In genomic region chr2:165820504-165821095, GRCm38 (mm10) we compare ENCODE assay signal across 12 mouse cellular contexts.
DNase-seq lines count a peak whose midpoint lies in the region; ATAC-seq lines count a peak whose summit lies in the region.
"Had no signal": no experiment of that assay in that cellular context is flagged by ENCODE, and none has a peak within 500 bp of the region (broad histone marks: within the 10 kb centered on the region; RNA-seq: fewer than 3 reads in every experiment).

No protein-coding gene starts in this region.

- no peak overlapping the region; the same call in 1 of the 2 replicates for H3K9ac ChIP-seq in heart, embryonic 14.5 days (ENCODE audit: low read length)
- H3K9ac ChIP-seq in midbrain, embryonic 14.5 days (replicated peaks; ENCODE audit: low read length), result no peak overlapping the region
- H3K9ac ChIP-seq in midbrain, embryonic 15.5 days, result no peak overlapping the region
- no peak overlapping the region for H3K9ac ChIP-seq in hindbrain, embryonic 16.5 days (ENCODE audit: low read depth, low read length)

- no peaks in the 10 kb centered on the region for H3K27me3 ChIP-seq in heart, embryonic 14.5 days (ENCODE audit: control insufficient read depth, insufficient read depth, low read length)
- H3K27me3 ChIP-seq in midbrain, embryonic 14.5 days (ENCODE audit: control insufficient read depth, insufficient read depth, low read length), result no peaks in the 10 kb centered on the region
- no peaks in the 10 kb centered on the region for H3K27me3 ChIP-seq in midbrain, embryonic 15.5 days (replicated peaks)
- no peaks in the 10 kb centered on the region for H3K27me3 ChIP-seq in hindbrain, embryonic 16.5 days (replicated peaks; ENCODE audit: control insufficient read depth, insufficient read depth, low read length)
- H3K27me3 ChIP-seq: CH12.LX had no signal

- H3K4me1 ChIP-seq in heart, embryonic 14.5 days (ENCODE audit: control insufficient read depth in 2 of 2, insufficient read depth in 2 of 2, low read length in 2 of 2), result peaks cover 31 to 40% of the 10 kb centered on the region in 2 experiments
- no peaks in the 10 kb centered on the region for H3K4me1 ChIP-seq in midbrain, embryonic 14.5 days (ENCODE audit: control insufficient read depth, insufficient read depth, low read length)
- H3K4me1 ChIP-seq in midbrain, embryonic 15.5 days, result peaks cover 11% of the 10 kb centered on the region
- H3K4me1 ChIP-seq in hindbrain, embryonic 16.5 days (ENCODE audit: control insufficient read depth, insufficient read depth, low read depth, low read length), result peaks cover 3% of the 10 kb centered on the region

- no peak for ATAC-seq in heart, embryonic 14.5 days (ENCODE audit: insufficient number of reproducible peaks, insufficient read depth, low FRiP score, low read depth)
- ATAC-seq in midbrain, embryonic 14.5 days (ENCODE audit: low FRiP score, low TSS enrichment), result no peak
- no peak for ATAC-seq in midbrain, embryonic 15.5 days (replicated peaks)
- ATAC-seq in hindbrain, embryonic 16.5 days, result no peak
- ATAC-seq: activated CD4-positive, CD25-positive, alpha-beta regulatory T cell, adult 4 months had no signal

- H3K4me3 ChIP-seq in heart, embryonic 14.5 days (ENCODE audit: control insufficient read depth in 1 of 2, insufficient read depth in 1 of 2, low read depth in 1 of 2, low read length in 2 of 2), result no peak overlapping the region
- H3K4me3 ChIP-seq in midbrain, embryonic 14.5 days (replicated peaks; ENCODE audit: low read depth, low read length), result no peak overlapping the region
- no peak overlapping the region for H3K4me3 ChIP-seq in midbrain, embryonic 15.5 days
- H3K4me3 ChIP-seq in hindbrain, embryonic 16.5 days (ENCODE audit: low read length), result no peak overlapping the region

- no peak for DNase-seq in heart, postnatal 4 days
- DNase-seq in midbrain, embryonic 14.5 days, result no peak
- DNase-seq in right cerebral cortex, adult 2 months (ENCODE audit: low spot score in 2 of 2), result no peak
- no peak for DNase-seq in cerebellum, postnatal 36 days
- DNase-seq: cerebellum, adult 9-10 months; kidney, postnatal 14 days; thymus, postnatal 36 days had no signal

- H3K9me3 ChIP-seq in heart, embryonic 14.5 days (ENCODE audit: control insufficient read depth, low read length), result no peaks in the 10 kb centered on the region
- no peaks in the 10 kb centered on the region for H3K9me3 ChIP-seq in midbrain, embryonic 14.5 days (ENCODE audit: control insufficient read depth, low read length)
- no peaks in the 10 kb centered on the region for H3K9me3 ChIP-seq in midbrain, embryonic 15.5 days
- H3K9me3 ChIP-seq in hindbrain, embryonic 16.5 days (ENCODE audit: control insufficient read depth, low read length), result no peaks in the 10 kb centered on the region

- H3K4me2 ChIP-seq in heart, embryonic 14.5 days (ENCODE audit: low read length), result no peak overlapping the region
- H3K4me2 ChIP-seq in midbrain, embryonic 14.5 days (ENCODE audit: low read length), result no peak overlapping the region
- no peak overlapping the region for H3K4me2 ChIP-seq in midbrain, embryonic 15.5 days
- H3K4me2 ChIP-seq in hindbrain, embryonic 16.5 days (ENCODE audit: low read length), result no peak overlapping the region

- 63% methylated on average over 15 of the region's 15 CpGs for WGBS in heart, embryonic 14.5 days
- 75% methylated on average over 15 of the region's 15 CpGs for WGBS in midbrain, embryonic 14.5 days
- WGBS in midbrain, embryonic 15.5 days, result 73% methylated on average over 15 of the region's 15 CpGs
- WGBS in hindbrain, embryonic 16.5 days, result 70% methylated on average over 15 of the region's 15 CpGs

- peak overlapping the region; percentile 44 to 61 for H3K27ac ChIP-seq in heart, embryonic 14.5 days (replicated peaks in 1 of 2; ENCODE audit: control insufficient read depth in 1 of 2, insufficient read depth in 1 of 2, low read depth in 2 of 2, low read length in 2 of 2)
- peak overlapping the region; percentile 16; the same call in 1 of the 2 replicates for H3K27ac ChIP-seq in midbrain, embryonic 14.5 days (replicated peaks; ENCODE audit: low read depth, low read length)
- no peak overlapping the region for H3K27ac ChIP-seq in midbrain, embryonic 15.5 days
- peak overlapping the region; percentile 51; the same call in 1 of the 2 replicates for H3K27ac ChIP-seq in hindbrain, embryonic 16.5 days (ENCODE audit: low read depth, low read length)

- peaks cover 90% of the 10 kb centered on the region for H3K36me3 ChIP-seq in heart, embryonic 14.5 days (ENCODE audit: control insufficient read depth, insufficient read depth, low read length)
- H3K36me3 ChIP-seq in midbrain, embryonic 14.5 days (ENCODE audit: control insufficient read depth, insufficient read depth, low read length), result peaks cover 90% of the 10 kb centered on the region
- H3K36me3 ChIP-seq in midbrain, embryonic 15.5 days (replicated peaks), result peaks cover 4% of the 10 kb centered on the region; the same call in 1 of the 2 replicates
- peaks cover 14% of the 10 kb centered on the region for H3K36me3 ChIP-seq in hindbrain, embryonic 16.5 days (ENCODE audit: control insufficient read depth, insufficient read depth, low read length)
